Mouse (Mus musculus) ovary, postnatal 10 days (tissue): ENCODE measurements at regions not wholly inside any gene's neighbourhood (a gene's known extent, or its start where the extent isn't known, plus 50 kb on each side); places are given as distances from the start of the nearest gene placed in this dataset.
A peak's percentile ranks its signal among the peaks of the same experiment; 100 is the strongest.
"Not testable (repeated sequence)": the region's sequence is repeated elsewhere in the genome, so short reads cannot be mapped to it uniquely, and the experiment has no call there.

ENCODE experiments used
- DNase-seq: peaks from one replicate; pipeline ENCODE4 v3.0.0; 2022; ENCODE audit warnings: low spot score

GRCm38 (mm10) chr17:94866630-94867029 lies 116.8 kb upstream of the Mettl4 start:
- DNase-seq = no peak

GRCm38 (mm10) chr17:94864531-94865318 lies 114.9 kb upstream of the Mettl4 start:
- DNase-seq = peak; percentile 46

- not testable (repeated sequence) for DNase-seq
Measured at GRCm38 (mm10) chr17:94854698-94855097, 104.9 kb upstream of the Mettl4 start.

GRCm38 (mm10) chr17:94834446-94835117 lies 84.8 kb upstream of the Mettl4 start:
- DNase-seq = peak; percentile 62

- DNase-seq = not testable (repeated sequence)
Measured at GRCm38 (mm10) chr17:94834067-94834445, 84.2 kb upstream of the Mettl4 start.

- not testable (repeated sequence) for DNase-seq
Measured at GRCm38 (mm10) chr17:94826415-94826814, 76.6 kb upstream of the Mettl4 start.

GRCm38 (mm10) chr17:94808758-94809157 lies 58.9 kb upstream of the Mettl4 start:
- no peak for DNase-seq
